ENCODE assay signal across 27 mouse cellular contexts in genomic region chr10:72988355-72988754, GRCm38 (mm10).
DNase-seq lines count a peak whose midpoint lies in the region; ATAC-seq lines count a peak whose summit lies in the region.
"Had no signal": no experiment of that assay in that cellular context is flagged by ENCODE, and none has a peak within 500 bp of the region (broad histone marks: within the 10 kb centered on the region; RNA-seq: fewer than 3 reads in every experiment).

No protein-coding gene starts in this region.

- H3K4me3 ChIP-seq in midbrain, embryonic 16.5 days (ENCODE audit: low read depth, low read length), result no peak overlapping the region
- H3K4me3 ChIP-seq: embryonic facial prominence, embryonic 13.5 days; embryonic facial prominence, embryonic 15.5 days; erythroblast, embryonic 14.5 days; forebrain, embryonic 10.5 days; forebrain, embryonic 12.5 days had no signal

- no peak overlapping the region for H3K27ac ChIP-seq in midbrain, embryonic 16.5 days (ENCODE audit: low read length)
- H3K27ac ChIP-seq: embryonic facial prominence, embryonic 13.5 days; embryonic facial prominence, embryonic 15.5 days; forebrain, embryonic 10.5 days; forebrain, embryonic 12.5 days had no signal

- no peaks in the 10 kb centered on the region for H3K4me1 ChIP-seq in midbrain, embryonic 16.5 days (ENCODE audit: control insufficient read depth, insufficient read depth, low read length)
- H3K4me1 ChIP-seq: embryonic facial prominence, embryonic 13.5 days; embryonic facial prominence, embryonic 15.5 days; forebrain, embryonic 12.5 days had no signal

- H3K9me3 ChIP-seq in midbrain, embryonic 16.5 days (replicated peaks; ENCODE audit: control insufficient read depth, low read length, poor library complexity, severe bottlenecking), result no peaks in the 10 kb centered on the region
- H3K9me3 ChIP-seq: embryonic facial prominence, embryonic 13.5 days; embryonic facial prominence, embryonic 15.5 days; forebrain, embryonic 10.5 days; forebrain, embryonic 12.5 days; G1E had no signal

- no peak overlapping the region for H3K9ac ChIP-seq in midbrain, embryonic 16.5 days (ENCODE audit: low read depth, low read length)
- H3K9ac ChIP-seq: embryonic facial prominence, embryonic 13.5 days; embryonic facial prominence, embryonic 15.5 days; forebrain, embryonic 12.5 days had no signal

- H3K4me2 ChIP-seq in midbrain, embryonic 16.5 days (ENCODE audit: low read length), result no peak overlapping the region
- H3K4me2 ChIP-seq: embryonic facial prominence, embryonic 13.5 days; embryonic facial prominence, embryonic 15.5 days; forebrain, embryonic 12.5 days had no signal

- H3K27me3 ChIP-seq in midbrain, embryonic 16.5 days (ENCODE audit: control insufficient read depth, insufficient read depth, low read depth, low read length), result no peaks in the 10 kb centered on the region
- H3K27me3 ChIP-seq: CH12.LX; embryonic facial prominence, embryonic 13.5 days; embryonic facial prominence, embryonic 15.5 days; forebrain, embryonic 12.5 days had no signal

- no peaks in the 10 kb centered on the region for H3K36me3 ChIP-seq in midbrain, embryonic 16.5 days (ENCODE audit: control insufficient read depth, insufficient read depth, low read length)
- H3K36me3 ChIP-seq: embryonic facial prominence, embryonic 13.5 days; embryonic facial prominence, embryonic 15.5 days; forebrain, embryonic 10.5 days; forebrain, embryonic 12.5 days; G1E had no signal

- no peak for ATAC-seq in midbrain, embryonic 16.5 days
- ATAC-seq: activated CD4-positive, CD25-positive, alpha-beta regulatory T cell, adult 4 months; CD4-positive, CD25-positive, alpha-beta regulatory T cell, adult 4 months; forebrain, embryonic 14.5 days; forebrain, embryonic 16.5 days had no signal

- peak; percentile 40 for DNase-seq in heart, adult 11 months
- DNase-seq in heart, postnatal 36 days, result no peak
- peak; percentile 84 for DNase-seq in Muller cell, postnatal 12 days (ENCODE audit: inconsistent ontology term)
- peak; percentile 9 for DNase-seq in brain, adult 2 months (ENCODE audit: low read depth, low spot score)
- DNase-seq in embryo, embryonic 10.5 days (ENCODE audit: low spot score), result no peak
- DNase-seq in ovary, adult 18-20 months (ENCODE audit: low spot score), result no peak
- DNase-seq: adrenal gland, adult 8-10 months; adrenal gland, postnatal 14 days; adrenal gland, postnatal 36 days; cerebellum, adult 11 months; cerebellum, adult 18-20 months; cerebellum, adult 8-10 months; cerebellum, adult 9-11 months; cerebellum, postnatal 14 days; embryo, embryonic 11 days had no signal

- intact Hi-C loops in heart, postnatal 36 days (cut with DNase I), result no loop called here

Comparison
In these comparisons a context has a peak if more than half of its experiments do, and no peak if none do; other contexts are left out.
1. DNase-seq: peak in heart, adult 11 months (single experiment), Muller cell, postnatal 12 days (single experiment) and brain, adult 2 months (single experiment); none in heart, postnatal 36 days (0 of 2), embryo, embryonic 10.5 days (single experiment) and ovary, adult 18-20 months (single experiment).